Mouse (Mus musculus): Measurements from ENCODE around the gene Ghrhr. TPM values are rescaled to one million over a fixed set of nuclear protein-coding genes. Genes with fewer than 3 reads are reported as not detected.

Ghrhr gene
- polyA plus RNA-seq, 2 experiments, result 0.02 TPM; not detected in 1

GRCm38 (mm10) chr6:55344291-55345016, 31.6 kb upstream of the Ghrhr start:
- no peak for ATAC-seq (ENCODE audit: insufficient read depth)
- WGBS (ENCODE audit: insufficient replicate concordance), result 68% methylated on average over 9 of the region's 9 CpGs
- DNase-seq (ENCODE audit: low read depth in 3 of 3, low spot score in 3 of 3), result no peak
- Histone ChIP-seq H3K4me3 (ENCODE audit: insufficient read depth in 1 of 2, low read depth in 2 of 2, low read length in 2 of 2) (no peak overlapping the region), H3K4me1 (replicated peaks; ENCODE audit: control insufficient read depth in 2 of 2, insufficient read depth in 2 of 2, low read length in 1 of 2) (peaks cover 58 to 59% of the 10 kb centered on the region in 2 experiments), H3K9me3 (ENCODE audit: control insufficient read depth, low read length) (no peaks in the 10 kb centered on the region), H3K27me3 (ENCODE audit: control insufficient read depth, insufficient read depth, low read length) (no peaks in the 10 kb centered on the region), H3K27ac (no peak overlapping the region), H3K4me2 (ENCODE audit: low read depth) (no peak overlapping the region), H3K36me3 (replicated peaks; ENCODE audit: control insufficient read depth, insufficient read depth, low read depth) (peaks cover 5% of the 10 kb centered on the region), H3K9ac (replicated peaks) (no peak overlapping the region)
- TF ChIP-seq CTCF (IDR thresholded peaks at IDR 0.05; ENCODE audit: low read depth) (no peak), EP300 (IDR thresholded peaks at IDR 0.05; ENCODE audit: low read depth) (no peak)

DNA sequence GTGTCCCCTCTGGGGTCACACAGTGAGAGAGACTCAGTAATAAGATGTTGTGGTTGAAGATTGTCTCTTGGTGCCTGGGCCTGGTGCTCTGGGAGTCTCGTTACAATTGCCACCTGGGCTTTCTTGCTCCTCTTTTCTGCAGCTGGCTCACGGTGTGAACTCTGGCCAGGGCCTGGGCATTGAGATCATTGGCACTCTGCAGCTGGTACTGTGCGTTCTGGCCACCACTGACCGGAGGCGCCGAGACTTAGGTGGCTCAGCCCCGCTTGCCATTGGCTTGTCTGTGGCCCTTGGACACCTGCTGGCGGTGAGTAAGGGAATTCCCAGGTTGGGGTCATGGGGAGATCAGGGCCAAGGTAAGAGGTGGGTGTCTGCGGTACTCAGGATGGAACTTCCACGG, 30.8 kb upstream of the Ghrhr start:
- peaks cover 5% of the 10 kb centered on the region for H3K36me3 ChIP-seq (replicated peaks; ENCODE audit: control insufficient read depth, insufficient read depth, low read depth)
- TF ChIP-seq EP300 (IDR thresholded peaks at IDR 0.05; ENCODE audit: low read depth) (no peak), CTCF (IDR thresholded peaks at IDR 0.05; ENCODE audit: low read depth) (no peak)
- H3K4me2 ChIP-seq (ENCODE audit: low read depth), result no peak overlapping the region
- ATAC-seq (ENCODE audit: insufficient read depth), result no peak
- no peaks in the 10 kb centered on the region for H3K27me3 ChIP-seq (ENCODE audit: control insufficient read depth, insufficient read depth, low read length)
- no peak overlapping the region for H3K4me3 ChIP-seq (ENCODE audit: insufficient read depth in 1 of 2, low read depth in 2 of 2, low read length in 2 of 2)
- no peaks in the 10 kb centered on the region for H3K9me3 ChIP-seq (ENCODE audit: control insufficient read depth, low read length)
- peaks cover 49 to 51% of the 10 kb centered on the region in 2 experiments for H3K4me1 ChIP-seq (replicated peaks; ENCODE audit: control insufficient read depth in 2 of 2, insufficient read depth in 2 of 2, low read length in 1 of 2)
- H3K9ac ChIP-seq (replicated peaks), result no peak overlapping the region
- DNase-seq (ENCODE audit: low read depth in 3 of 3, low spot score in 3 of 3), result no peak
- WGBS (ENCODE audit: insufficient replicate concordance), result 87% methylated on average over 10 of the region's 10 CpGs
- H3K27ac ChIP-seq, result no peak overlapping the region

DNA sequence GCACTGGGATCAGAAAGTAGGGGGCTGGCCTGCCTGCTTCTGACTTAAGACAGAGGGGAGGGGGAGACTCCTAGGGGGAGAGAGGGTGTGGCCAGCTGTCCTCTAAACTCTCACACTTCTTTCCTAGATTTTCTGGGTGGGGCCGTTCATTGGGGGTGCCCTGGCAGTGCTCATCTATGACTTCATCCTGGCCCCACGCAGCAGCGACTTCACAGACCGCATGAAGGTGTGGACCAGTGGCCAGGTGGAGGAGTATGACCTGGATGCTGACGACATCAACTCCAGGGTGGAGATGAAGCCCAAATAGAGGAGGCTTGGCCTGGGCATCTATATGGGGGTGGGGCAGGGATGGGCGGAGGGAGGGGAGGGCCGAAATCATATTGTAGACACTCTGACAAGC, 29.6 kb upstream of the Ghrhr start:
- no peak overlapping the region for H3K27ac ChIP-seq
- peaks cover 37 to 39% of the 10 kb centered on the region in 2 experiments for H3K4me1 ChIP-seq (replicated peaks; ENCODE audit: control insufficient read depth in 2 of 2, insufficient read depth in 2 of 2, low read length in 1 of 2)
- no peak overlapping the region for H3K4me3 ChIP-seq (ENCODE audit: insufficient read depth in 1 of 2, low read depth in 2 of 2, low read length in 2 of 2)
- WGBS (ENCODE audit: insufficient replicate concordance), result 70% methylated on average over 7 of the region's 7 CpGs
- no peaks in the 10 kb centered on the region for H3K27me3 ChIP-seq (ENCODE audit: control insufficient read depth, insufficient read depth, low read length)
- no peak for TF ChIP-seq EP300 (IDR thresholded peaks at IDR 0.05; ENCODE audit: low read depth)
- no peak for TF ChIP-seq CTCF (IDR thresholded peaks at IDR 0.05; ENCODE audit: low read depth)
- ATAC-seq (ENCODE audit: insufficient read depth), result no peak
- no peaks in the 10 kb centered on the region for H3K9me3 ChIP-seq (ENCODE audit: control insufficient read depth, low read length)
- no peak overlapping the region for H3K9ac ChIP-seq (replicated peaks)
- DNase-seq (ENCODE audit: low read depth in 3 of 3, low spot score in 3 of 3), result no peak
- peaks cover 5% of the 10 kb centered on the region for H3K36me3 ChIP-seq (replicated peaks; ENCODE audit: control insufficient read depth, insufficient read depth, low read depth)
- H3K4me2 ChIP-seq (ENCODE audit: low read depth), result no peak overlapping the region

DNA sequence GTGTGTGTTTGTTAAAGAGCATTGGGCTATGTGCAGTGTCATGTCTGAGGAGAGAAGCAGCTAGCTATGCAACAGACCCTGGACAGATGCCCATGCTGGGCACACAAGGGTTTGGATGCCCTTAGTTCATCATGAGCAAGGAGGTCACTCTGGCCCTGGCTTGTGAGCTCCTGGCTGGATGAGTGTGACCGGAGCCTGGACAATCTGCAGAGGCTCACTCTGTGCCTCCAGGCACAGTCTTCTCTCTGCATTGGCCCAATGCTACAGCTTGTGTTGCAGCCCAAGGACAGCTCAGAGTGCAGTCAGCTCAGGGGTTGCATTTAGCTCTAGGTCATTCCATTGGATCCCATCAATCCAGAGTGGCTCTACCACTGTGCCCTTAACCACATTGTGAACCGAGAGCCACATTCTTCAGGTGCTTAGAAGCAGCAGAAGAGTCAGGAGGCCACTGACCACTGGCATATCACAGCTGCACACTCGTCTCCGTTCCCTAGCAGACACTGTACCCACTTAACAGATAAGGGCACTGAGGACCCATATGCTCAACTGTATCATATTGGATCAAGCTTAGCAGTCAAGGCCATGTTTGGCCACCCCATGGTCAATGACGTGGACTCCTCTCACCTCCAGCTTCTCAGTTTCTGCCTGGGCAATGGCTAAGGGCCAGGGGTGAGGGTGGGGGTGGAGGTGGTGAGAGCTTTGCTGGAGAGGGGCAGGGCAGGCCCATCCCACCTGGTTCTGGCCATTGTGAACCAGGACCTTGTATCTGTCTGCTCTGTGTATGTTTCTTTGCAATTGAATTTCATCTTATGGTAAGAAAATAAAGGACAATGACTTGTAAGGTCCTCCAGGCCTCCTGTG, 28.2 kb upstream of the Ghrhr start:
- Histone ChIP-seq H3K27me3 (ENCODE audit: control insufficient read depth, insufficient read depth, low read length) (no peaks in the 10 kb centered on the region), H3K27ac (peak overlapping the region; percentile 3; the same call in 1 of the 2 replicates), H3K4me3 (ENCODE audit: insufficient read depth in 1 of 2, low read depth in 2 of 2, low read length in 2 of 2) (no peak overlapping the region), H3K4me1 (replicated peaks; ENCODE audit: control insufficient read depth in 2 of 2, insufficient read depth in 2 of 2, low read length in 1 of 2) (peaks cover 24 to 26% of the 10 kb centered on the region in 2 experiments), H3K9me3 (ENCODE audit: control insufficient read depth, low read length) (no peaks in the 10 kb centered on the region), H3K9ac (replicated peaks) (no peak overlapping the region; the same call in 1 of the 2 replicates), H3K4me2 (ENCODE audit: low read depth) (peak overlapping the region; percentile 25), H3K36me3 (replicated peaks; ENCODE audit: control insufficient read depth, insufficient read depth, low read depth) (peaks cover 5% of the 10 kb centered on the region)
- ATAC-seq (ENCODE audit: insufficient read depth), result peak; percentile 76
- peak; percentile 75 for TF ChIP-seq EP300 (IDR thresholded peaks at IDR 0.05; ENCODE audit: low read depth)
- no peak for TF ChIP-seq CTCF (IDR thresholded peaks at IDR 0.05; ENCODE audit: low read depth)
- DNase-seq (ENCODE audit: low read depth in 3 of 3, low spot score in 3 of 3), result no peak
- 33% methylated on average over 5 of the region's 5 CpGs for WGBS (ENCODE audit: insufficient replicate concordance)

GRCm38 (mm10) chr6:55349231-55349630, 26.9 kb upstream of the Ghrhr start:
- no peak for ATAC-seq (ENCODE audit: insufficient read depth)
- Histone ChIP-seq H3K4me1 (replicated peaks; ENCODE audit: control insufficient read depth in 2 of 2, insufficient read depth in 2 of 2, low read length in 1 of 2) (peaks cover 22 to 23% of the 10 kb centered on the region in 2 experiments), H3K27ac (peak overlapping the region; percentile 21; the same call in 1 of the 2 replicates), H3K4me3 (ENCODE audit: insufficient read depth in 1 of 2, low read depth in 2 of 2, low read length in 2 of 2) (no peak overlapping the region), H3K9ac (replicated peaks) (no peak overlapping the region), H3K36me3 (replicated peaks; ENCODE audit: control insufficient read depth, insufficient read depth, low read depth) (peaks cover 5% of the 10 kb centered on the region), H3K27me3 (ENCODE audit: control insufficient read depth, insufficient read depth, low read length) (no peaks in the 10 kb centered on the region), H3K4me2 (ENCODE audit: low read depth) (no peak overlapping the region), H3K9me3 (ENCODE audit: control insufficient read depth, low read length) (no peaks in the 10 kb centered on the region)
- DNase-seq (ENCODE audit: low read depth in 3 of 3, low spot score in 3 of 3), result no peak
- no peak for TF ChIP-seq EP300 (IDR thresholded peaks at IDR 0.05; ENCODE audit: low read depth)
- 56% methylated on average over 4 of the region's 4 CpGs for WGBS (ENCODE audit: insufficient replicate concordance)
